8 mouse cellular contexts compared by ENCODE assay signal in genomic region chr6:114931212-114932115, GRCm38 (mm10). TPM values are rescaled to one million over a fixed set of nuclear protein-coding genes. Genes with fewer than 3 reads are reported as not detected.
DNase-seq lines count a peak whose midpoint lies in the region; ATAC-seq and TF ChIP-seq lines count a peak whose summit lies in the region.

No protein-coding gene starts in this region.

- H3K36me3 ChIP-seq in forebrain, embryonic 14.5 days (ENCODE audit: control insufficient read depth, insufficient read depth, low read length), result no peaks in the 10 kb centered on the region
- no peaks in the 10 kb centered on the region for H3K36me3 ChIP-seq in stomach, postnatal 0 days (ENCODE audit: control insufficient read depth, insufficient read depth, low read length)

- no peaks in the 10 kb centered on the region for H3K9me3 ChIP-seq in forebrain, embryonic 14.5 days (replicated peaks; ENCODE audit: control insufficient read depth, low read length)
- no peaks in the 10 kb centered on the region for H3K9me3 ChIP-seq in stomach, postnatal 0 days (ENCODE audit: control insufficient read depth, low read length)

- no peak for TF ChIP-seq EP300 in stomach, postnatal 0 days (optimal IDR thresholded peaks at IDR 0.05)

- intact Hi-C loops in left cerebral cortex, postnatal 4 days (cut with DNase I), result loop anchor here (2.0 kb wide), 1 partner anchor 77 kb away; no protein-coding TSS in a partner anchor

- TF ChIP-seq POLR2A in brain, embryonic 14.5 days (IDR thresholded peaks at IDR 0.05; ENCODE audit: borderline replicate concordance, extremely low read depth, insufficient read depth, insufficient read length, poor library complexity, severe bottlenecking), result no peak

- peak; percentile 75 for ATAC-seq in forebrain, embryonic 14.5 days
- no peak for ATAC-seq in stomach, postnatal 0 days (ENCODE audit: low FRiP score, low TSS enrichment)
- no peak for ATAC-seq in megakaryocyte progenitor cell, adult 5-6 weeks (replicated peaks; ENCODE audit: poor library complexity)

- peak overlapping the region; percentile 37; the same call in 1 of the 2 replicates for H3K4me2 ChIP-seq in forebrain, embryonic 14.5 days (ENCODE audit: low read length)
- 0 out of 2 replicates have a peak overlapping the region, but pooled peaks have one; percentile 14 for H3K4me2 ChIP-seq in stomach, postnatal 0 days (replicated peaks; ENCODE audit: low read depth)

- H3K9ac ChIP-seq in forebrain, embryonic 14.5 days (ENCODE audit: low read length), result no peak overlapping the region
- no peak overlapping the region for H3K9ac ChIP-seq in stomach, postnatal 0 days (ENCODE audit: low read length)

- WGBS in forebrain, embryonic 14.5 days, result 34% methylated on average over 28 of the region's 28 CpGs
- WGBS in stomach, postnatal 0 days, result 50% methylated on average over 28 of the region's 28 CpGs

- peaks cover 8% of the 10 kb centered on the region for H3K4me1 ChIP-seq in forebrain, embryonic 14.5 days (ENCODE audit: control insufficient read depth, insufficient read depth, low read length)
- H3K4me1 ChIP-seq in stomach, postnatal 0 days (replicated peaks; ENCODE audit: control insufficient read depth, insufficient read depth), result peaks cover 2% of the 10 kb centered on the region; the same call in 1 of the 2 replicates

- no peak overlapping the region for H3K27ac ChIP-seq in forebrain, embryonic 14.5 days (ENCODE audit: low read depth, low read length)
- H3K27ac ChIP-seq in stomach, postnatal 0 days (replicated peaks), result peak overlapping the region; percentile 82

- H3K4me3 ChIP-seq in forebrain, embryonic 14.5 days (ENCODE audit: low read depth, low read length), result no peak overlapping the region
- no peak overlapping the region for H3K4me3 ChIP-seq in stomach, postnatal 0 days (ENCODE audit: low read depth, low read length)

- peak; percentile 62 for DNase-seq in left cerebral cortex, postnatal 4 days
- DNase-seq in left cerebral cortex, adult 11 months (ENCODE audit: low spot score), result no peak
- peak; percentile 87 for DNase-seq in brain, embryonic 14.5 days (ENCODE audit: low read depth)
- DNase-seq in forebrain, embryonic 14.5 days (ENCODE audit: low spot score), result peak; percentile 78
- DNase-seq in kidney, postnatal 14 days, result peak; percentile 73
- peak; percentile 32 for DNase-seq in stomach, postnatal 0 days (ENCODE audit: low spot score)
- no peak for DNase-seq in embryo, embryonic 10 days (ENCODE audit: low spot score)

- no peak for TF ChIP-seq CTCF in brain, embryonic 14.5 days (IDR thresholded peaks at IDR 0.05; ENCODE audit: borderline replicate concordance, extremely low read depth, insufficient read depth, insufficient read length)
- no peak for TF ChIP-seq CTCF in stomach, postnatal 0 days (IDR thresholded peaks at IDR 0.05; ENCODE audit: low read depth)

- no peaks in the 10 kb centered on the region for H3K27me3 ChIP-seq in forebrain, embryonic 14.5 days (replicated peaks; ENCODE audit: control insufficient read depth, insufficient read depth, low read length)
- H3K27me3 ChIP-seq in stomach, postnatal 0 days (ENCODE audit: control insufficient read depth, insufficient read depth, low read length), result no peaks in the 10 kb centered on the region

RNA-seq across cellular contexts. Expression of gene Vgll4, which starts 38.3 kb away (rescaled TPM):
- 10 to 100 TPM; 60.0 to 63.7 TPM for total RNA-seq in left cerebral cortex, postnatal 4 days (2021)
- polyA plus RNA-seq in brain, embryonic 14.5 days (2012; rRNA removed), result 39.7 and 40.9 TPM in 2 replicates
- 44.9 and 54.2 TPM in 2 replicates for polyA plus RNA-seq in forebrain, embryonic 14.5 days (2014; fragmentation: Nextera tagmentation; extraction: Ambion mirVana)
- polyA plus RNA-seq in stomach, postnatal 0 days (2015; fragmentation: Nextera tagmentation; extraction: Ambion mirVana), result 38.5 and 42.1 TPM in 2 replicates
- total RNA-seq in megakaryocyte progenitor cell, adult 5-6 weeks (2015), result 11.8 and 14.0 TPM in 2 replicates
- total RNA-seq in megakaryocyte progenitor cell, adult 5-6 weeks (2017), result 23.1 and 28.5 TPM in 2 replicates

Comparison
In these comparisons a context has a peak if more than half of its experiments do, and no peak if none do; other contexts are left out.
1. DNase-seq: peak in left cerebral cortex, postnatal 4 days (single experiment), brain, embryonic 14.5 days (single experiment), forebrain, embryonic 14.5 days (single experiment), kidney, postnatal 14 days (single experiment) and stomach, postnatal 0 days (single experiment); none in left cerebral cortex, adult 11 months (single experiment) and embryo, embryonic 10 days (single experiment).